Mouse (Mus musculus): ENCODE results near the gene Slc2a4.

Slc2a4 gene

GRCm38 (mm10) chr11:69948066-69948762 is at the start of gene Slc2a4:
Gene Slc2a4, minus strand, starts transcription at chr11:69948188.
- DNase-seq (ENCODE audit: low spot score in 2 of 2) = peak; percentile 97 to 98

GRCm38 (mm10) chr11:69997070-69997509 is 49.1 kb upstream of the Slc2a4 start:
- DNase-seq (ENCODE audit: low spot score in 2 of 2) = peak; percentile 91 to 97

GRCm38 (mm10) chr11:69996161-69997061 is 48.4 kb upstream of the Slc2a4 start:
- peak; percentile 59 to 83 for DNase-seq (ENCODE audit: low spot score in 2 of 2)

GRCm38 (mm10) chr11:69995391-69995960 is 47.5 kb upstream of the Slc2a4 start, which contains the start of gene Phf23:
Gene Phf23, plus strand, starts transcription at chr11:69995777.
- DNase-seq (ENCODE audit: low spot score in 2 of 2) = peak; percentile 96

- no peak for DNase-seq (ENCODE audit: low spot score in 2 of 2)
Observed at GRCm38 (mm10) chr11:69994401-69995090, 46.6 kb upstream of the Slc2a4 start.

- DNase-seq (ENCODE audit: low spot score in 2 of 2) = no peak
Observed at GRCm38 (mm10) chr11:69992932-69993331, 44.9 kb upstream of the Slc2a4 start.

- no peak for DNase-seq (ENCODE audit: low spot score in 2 of 2)
Observed at GRCm38 (mm10) chr11:69992396-69992795, 44.4 kb upstream of the Slc2a4 start.

- DNase-seq (ENCODE audit: low spot score in 2 of 2) = no peak
Observed at GRCm38 (mm10) chr11:69991711-69992110, 43.7 kb upstream of the Slc2a4 start.

- DNase-seq (ENCODE audit: low spot score in 2 of 2) = peak; percentile 96 to 97
Observed at GRCm38 (mm10) chr11:69990850-69991691, 43.1 kb upstream of the Slc2a4 start, which contains the start of gene Gabarap. Gene Gabarap, plus strand, starts transcription at chr11:69991143.

- DNase-seq (ENCODE audit: low spot score in 2 of 2) = no peak
Observed at GRCm38 (mm10) chr11:69989949-69990348, 42.0 kb upstream of the Slc2a4 start.

GRCm38 (mm10) chr11:69984431-69984830 is 36.4 kb upstream of the Slc2a4 start:
- DNase-seq (ENCODE audit: low spot score in 2 of 2) = no peak

- no peak for DNase-seq (ENCODE audit: low spot score in 2 of 2)
Observed at GRCm38 (mm10) chr11:69983377-69983776, 35.4 kb upstream of the Slc2a4 start.

GRCm38 (mm10) chr11:69982877-69983276 is 34.9 kb upstream of the Slc2a4 start:
- DNase-seq (ENCODE audit: low spot score in 2 of 2) = peak in 1 of 2 experiments; percentile 40

- DNase-seq (ENCODE audit: low spot score in 2 of 2) = no peak
Observed at GRCm38 (mm10) chr11:69982225-69982624, 34.2 kb upstream of the Slc2a4 start, which contains the start of gene Elp5. Gene Elp5, minus strand, starts transcription at chr11:69982517.

- peak; percentile 33 to 75 for DNase-seq (ENCODE audit: low spot score in 2 of 2)
Observed at GRCm38 (mm10) chr11:69981141-69981762, 33.3 kb upstream of the Slc2a4 start, which contains the start of gene Ctdnep1. Gene Ctdnep1, plus strand, starts transcription at chr11:69981156.

- peak; percentile 93 to 95 for DNase-seq (ENCODE audit: low spot score in 2 of 2)
Observed at GRCm38 (mm10) chr11:69980196-69981140, 32.5 kb upstream of the Slc2a4 start.

GRCm38 (mm10) chr11:69979827-69980195 is 31.8 kb upstream of the Slc2a4 start:
- no peak for DNase-seq (ENCODE audit: low spot score in 2 of 2)

GRCm38 (mm10) chr11:69976271-69976670 is 28.3 kb upstream of the Slc2a4 start:
- no peak for DNase-seq (ENCODE audit: low spot score in 2 of 2)

- no peak for DNase-seq (ENCODE audit: low spot score in 2 of 2)
Observed at GRCm38 (mm10) chr11:69974907-69975306, 26.9 kb upstream of the Slc2a4 start.
